Mouse (Mus musculus): ENCODE results near the gene Erbb2. TPM values are rescaled to one million over a fixed set of nuclear protein-coding genes. Genes with fewer than 3 reads are reported as not detected.
A peak's percentile ranks its signal among the peaks of the same experiment; 100 is the strongest.

Gene Erbb2
- 48.3 and 54.8 TPM in 2 replicates for polyA plus RNA-seq (2014; fragmentation: Nextera tagmentation; extraction: Ambion mirVana)

- peak within 1 kb of the TSS; percentile 95 for H3K4me3 ChIP-seq (ENCODE audit: low read depth, low read length)
- peak within 1 kb of the TSS; percentile 98 for H3K27ac ChIP-seq (replicated peaks; ENCODE audit: low read depth, low read length)
- peak; percentile 90 for ATAC-seq (ENCODE audit: low read depth)
- H3K4me1 ChIP-seq (ENCODE audit: control insufficient read depth, insufficient read depth, low read length), result peaks cover 24% of the 10 kb centered on the region
- no peaks in the 10 kb centered on the region for H3K27me3 ChIP-seq (replicated peaks; ENCODE audit: control insufficient read depth, insufficient read depth, low read length)
- H3K4me2 ChIP-seq (ENCODE audit: low read depth, low read length), result peak within 1 kb of the TSS; percentile 73
- DNase-seq (ENCODE audit: low spot score), result peak; percentile 94
- H3K9me3 ChIP-seq (ENCODE audit: control insufficient read depth, low read length), result no peaks in the 10 kb centered on the region
- 0% methylated on average over 14 of the region's 49 CpGs for WGBS
- 0 out of 2 replicates have a peak, but pooled peaks cover 4% of the 10 kb centered on the region for H3K36me3 ChIP-seq (ENCODE audit: control insufficient read depth, insufficient read depth, low read length)
- peak within 1 kb of the TSS; percentile 92 for H3K9ac ChIP-seq (ENCODE audit: low read depth, low read length)
These were observed at the start of gene Erbb2 for GRCm38 (mm10) chr11:98412273-98412796. Gene Erbb2 (plus strand): TSS chr11:98412470.

GRCm38 (mm10) chr11:98363817-98364216 is 48.5 kb upstream of the Erbb2 start:
- ATAC-seq (ENCODE audit: low read depth) (no peak), DNase-seq (ENCODE audit: low spot score) (no peak)
- H3K27ac ChIP-seq (replicated peaks; ENCODE audit: low read depth, low read length), result no peak overlapping the region
- H3K9ac ChIP-seq (ENCODE audit: low read depth, low read length), result no peak overlapping the region
- H3K9me3 ChIP-seq (ENCODE audit: control insufficient read depth, low read length), result no peaks in the 10 kb centered on the region
- 83% methylated on average over 5 of the region's 5 CpGs for WGBS
- peaks cover 5% of the 10 kb centered on the region; the same call in 1 of the 2 replicates for H3K4me1 ChIP-seq (ENCODE audit: control insufficient read depth, insufficient read depth, low read length)
- no peak overlapping the region for H3K4me3 ChIP-seq (ENCODE audit: low read depth, low read length)
- H3K4me2 ChIP-seq (ENCODE audit: low read depth, low read length), result no peak overlapping the region
- H3K27me3 ChIP-seq (replicated peaks; ENCODE audit: control insufficient read depth, insufficient read depth, low read length), result no peaks in the 10 kb centered on the region
- H3K36me3 ChIP-seq (ENCODE audit: control insufficient read depth, insufficient read depth, low read length), result no peaks in the 10 kb centered on the region

GRCm38 (mm10) chr11:98364410-98364809 is 47.9 kb upstream of the Erbb2 start:
- Histone ChIP-seq H3K9me3 (ENCODE audit: control insufficient read depth, low read length) (no peaks in the 10 kb centered on the region), H3K9ac (ENCODE audit: low read depth, low read length) (no peak overlapping the region), H3K27ac (replicated peaks; ENCODE audit: low read depth, low read length) (no peak overlapping the region), H3K4me3 (ENCODE audit: low read depth, low read length) (no peak overlapping the region), H3K36me3 (ENCODE audit: control insufficient read depth, insufficient read depth, low read length) (no peaks in the 10 kb centered on the region), H3K4me2 (ENCODE audit: low read depth, low read length) (no peak overlapping the region), H3K4me1 (ENCODE audit: control insufficient read depth, insufficient read depth, low read length) (no peaks in the 10 kb centered on the region; the same call in 1 of the 2 replicates), H3K27me3 (replicated peaks; ENCODE audit: control insufficient read depth, insufficient read depth, low read length) (no peaks in the 10 kb centered on the region)
- WGBS, result 96% methylated on average over 5 of the region's 5 CpGs
- ATAC-seq (ENCODE audit: low read depth), result no peak
- DNase-seq (ENCODE audit: low spot score), result no peak

- Histone ChIP-seq H3K27me3 (replicated peaks; ENCODE audit: control insufficient read depth, insufficient read depth, low read length) (no peaks in the 10 kb centered on the region), H3K4me1 (ENCODE audit: control insufficient read depth, insufficient read depth, low read length) (no peaks in the 10 kb centered on the region; the same call in 1 of the 2 replicates), H3K27ac (replicated peaks; ENCODE audit: low read depth, low read length) (no peak overlapping the region), H3K36me3 (ENCODE audit: control insufficient read depth, insufficient read depth, low read length) (no peaks in the 10 kb centered on the region), H3K9me3 (ENCODE audit: control insufficient read depth, low read length) (no peaks in the 10 kb centered on the region), H3K9ac (ENCODE audit: low read depth, low read length) (no peak overlapping the region), H3K4me3 (ENCODE audit: low read depth, low read length) (no peak overlapping the region), H3K4me2 (ENCODE audit: low read depth, low read length) (no peak overlapping the region)
- no peak for ATAC-seq (ENCODE audit: low read depth)
- DNase-seq (ENCODE audit: low spot score), result no peak
- WGBS, result 76% methylated on average over 10 of the region's 10 CpGs
These were observed 46.0 kb upstream of the Erbb2 start for GRCm38 (mm10) chr11:98366290-98366689.

- Histone ChIP-seq H3K36me3 (ENCODE audit: control insufficient read depth, insufficient read depth, low read length) (no peaks in the 10 kb centered on the region), H3K27ac (replicated peaks; ENCODE audit: low read depth, low read length) (no peak overlapping the region), H3K4me1 (ENCODE audit: control insufficient read depth, insufficient read depth, low read length) (0 out of 2 replicates have a peak, but pooled peaks cover 3% of the 10 kb centered on the region), H3K9me3 (ENCODE audit: control insufficient read depth, low read length) (no peaks in the 10 kb centered on the region), H3K9ac (ENCODE audit: low read depth, low read length) (no peak overlapping the region), H3K4me3 (ENCODE audit: low read depth, low read length) (no peak overlapping the region), H3K27me3 (replicated peaks; ENCODE audit: control insufficient read depth, insufficient read depth, low read length) (no peaks in the 10 kb centered on the region), H3K4me2 (ENCODE audit: low read depth, low read length) (no peak overlapping the region)
- WGBS, result 74% methylated on average over 10 of the region's 10 CpGs
- DNase-seq (ENCODE audit: low spot score) (no peak), ATAC-seq (ENCODE audit: low read depth) (no peak)
These were observed 45.0 kb upstream of the Erbb2 start for GRCm38 (mm10) chr11:98367171-98367862.

- WGBS, result 82% methylated on average over 7 of the region's 7 CpGs
- no peaks in the 10 kb centered on the region for H3K36me3 ChIP-seq (ENCODE audit: control insufficient read depth, insufficient read depth, low read length)
- H3K9me3 ChIP-seq (ENCODE audit: control insufficient read depth, low read length), result no peaks in the 10 kb centered on the region
- DNase-seq (ENCODE audit: low spot score) (no peak), ATAC-seq (ENCODE audit: low read depth) (no peak)
- 0 out of 2 replicates have a peak, but pooled peaks cover 3% of the 10 kb centered on the region for H3K4me1 ChIP-seq (ENCODE audit: control insufficient read depth, insufficient read depth, low read length)
- H3K4me3 ChIP-seq (ENCODE audit: low read depth, low read length), result no peak overlapping the region
- no peaks in the 10 kb centered on the region for H3K27me3 ChIP-seq (replicated peaks; ENCODE audit: control insufficient read depth, insufficient read depth, low read length)
- no peak overlapping the region for H3K9ac ChIP-seq (ENCODE audit: low read depth, low read length)
- H3K4me2 ChIP-seq (ENCODE audit: low read depth, low read length), result no peak overlapping the region
- H3K27ac ChIP-seq (replicated peaks; ENCODE audit: low read depth, low read length), result no peak overlapping the region
These were observed 44.4 kb upstream of the Erbb2 start for GRCm38 (mm10) chr11:98367863-98368186.

GRCm38 (mm10) chr11:98369337-98369736 is 42.9 kb upstream of the Erbb2 start:
- WGBS, result 80% methylated on average over 6 of the region's 6 CpGs
- no peak overlapping the region for H3K27ac ChIP-seq (replicated peaks; ENCODE audit: low read depth, low read length)

GRCm38 (mm10) chr11:98370588-98370987 is 41.7 kb upstream of the Erbb2 start:
- H3K4me1 ChIP-seq (ENCODE audit: control insufficient read depth, insufficient read depth, low read length), result 0 out of 2 replicates have a peak, but pooled peaks cover 3% of the 10 kb centered on the region
- H3K4me3 ChIP-seq (ENCODE audit: low read depth, low read length), result no peak overlapping the region
- H3K4me2 ChIP-seq (ENCODE audit: low read depth, low read length), result no peak overlapping the region
- H3K9ac ChIP-seq (ENCODE audit: low read depth, low read length), result no peak overlapping the region
- DNase-seq (ENCODE audit: low spot score) (no peak), ATAC-seq (ENCODE audit: low read depth) (no peak)
- H3K36me3 ChIP-seq (ENCODE audit: control insufficient read depth, insufficient read depth, low read length), result peaks cover 18% of the 10 kb centered on the region
- H3K27ac ChIP-seq (replicated peaks; ENCODE audit: low read depth, low read length), result no peak overlapping the region
- no peaks in the 10 kb centered on the region for H3K27me3 ChIP-seq (replicated peaks; ENCODE audit: control insufficient read depth, insufficient read depth, low read length)
- no peaks in the 10 kb centered on the region for H3K9me3 ChIP-seq (ENCODE audit: control insufficient read depth, low read length)
- WGBS, result 58% methylated on average over 2 of the region's 2 CpGs

More at GRCm38 (mm10) chr11:98369337-98369736, 42.9 kb upstream of the Erbb2 start:
- Histone ChIP-seq H3K27me3 (replicated peaks; ENCODE audit: control insufficient read depth, insufficient read depth, low read length) (no peaks in the 10 kb centered on the region), H3K4me3 (ENCODE audit: low read depth, low read length) (no peak overlapping the region), H3K36me3 (ENCODE audit: control insufficient read depth, insufficient read depth, low read length) (peaks cover 6% of the 10 kb centered on the region; the same call in 1 of the 2 replicates), H3K9me3 (ENCODE audit: control insufficient read depth, low read length) (no peaks in the 10 kb centered on the region), H3K9ac (ENCODE audit: low read depth, low read length) (no peak overlapping the region), H3K4me2 (ENCODE audit: low read depth, low read length) (no peak overlapping the region), H3K4me1 (ENCODE audit: control insufficient read depth, insufficient read depth, low read length) (0 out of 2 replicates have a peak, but pooled peaks cover 3% of the 10 kb centered on the region)
- DNase-seq (ENCODE audit: low spot score), result no peak
- ATAC-seq (ENCODE audit: low read depth), result no peak
